8 mouse cellular contexts compared by ENCODE assay signal in the genomic region with DNA sequence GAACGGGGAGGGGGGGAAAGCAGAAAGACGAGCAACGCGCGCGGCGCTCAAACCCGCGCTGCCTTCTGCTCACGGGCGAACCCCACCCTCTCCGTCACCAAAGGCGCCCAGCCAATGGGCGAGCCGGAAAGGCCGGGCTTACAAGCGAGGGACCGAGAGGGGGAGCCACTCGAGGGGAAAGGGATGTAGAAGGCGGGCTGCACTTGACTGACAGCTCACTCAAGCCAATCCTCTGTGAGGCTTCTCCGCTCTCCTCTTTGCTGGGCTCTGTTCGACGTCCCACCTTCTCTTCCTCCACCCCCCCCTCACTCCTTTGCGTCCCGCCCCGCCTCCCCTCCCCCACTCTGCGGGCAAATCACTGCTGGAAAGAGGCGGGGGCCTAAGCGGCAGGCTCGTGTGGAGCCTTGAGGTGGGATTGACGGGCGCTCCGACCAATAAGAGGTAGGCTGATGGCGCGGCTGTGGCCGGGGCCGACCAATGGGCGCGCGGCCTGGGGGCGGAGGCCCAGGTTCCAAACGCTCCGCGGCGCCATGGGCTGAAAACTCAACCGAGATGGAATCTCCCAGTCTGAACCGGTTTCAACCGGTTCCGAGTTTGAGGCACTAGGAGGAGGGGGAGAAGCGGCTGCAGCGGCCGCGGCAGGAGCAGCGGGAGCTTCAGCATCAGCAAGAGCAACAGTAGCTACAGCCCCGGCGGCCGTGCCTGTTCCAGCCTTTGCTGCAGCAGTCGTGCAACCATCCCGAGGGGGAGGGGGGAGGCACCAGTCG. TPM values are rescaled to one million over a fixed set of nuclear protein-coding genes. Genes with fewer than 3 reads are reported as not detected.
DNase-seq lines count a peak whose midpoint lies in the region; ATAC-seq and TF ChIP-seq lines count a peak whose summit lies in the region.

A gene (plus strand): TSS at position 615 of the 767 bp plus-strand sequence.

- peak within 1 kb of the TSS; percentile 84 for H3K4me3 ChIP-seq in gastrocnemius, adult 2 months
- H3K4me3 ChIP-seq in hindbrain, postnatal 0 days (ENCODE audit: low read length), result peak within 1 kb of the TSS; percentile 99
- H3K4me3 ChIP-seq in left cerebral cortex, adult 2 months, result peak within 1 kb of the TSS; percentile 79

- H3K9me3 ChIP-seq in hindbrain, postnatal 0 days (ENCODE audit: low read length), result no peaks in the 10 kb centered on the region

- H3K9ac ChIP-seq in hindbrain, postnatal 0 days (replicated peaks; ENCODE audit: low read length), result peak within 1 kb of the TSS; percentile 100

- H3K4me2 ChIP-seq in hindbrain, postnatal 0 days (ENCODE audit: low read depth, low read length), result peak within 1 kb of the TSS; percentile 84

- under 1% methylated on average over 54 of the region's 60 CpGs for WGBS in hindbrain, postnatal 0 days

- no peaks in the 10 kb centered on the region for H3K27me3 ChIP-seq in hindbrain, postnatal 0 days (ENCODE audit: insufficient read depth, low read length)

- H3K4me1 ChIP-seq in hindbrain, postnatal 0 days (ENCODE audit: insufficient read depth, low read length), result 0 out of 2 replicates have a peak, but pooled peaks cover 6% of the 10 kb centered on the region

- ATAC-seq in common myeloid progenitor, adult 5-6 weeks (replicated peaks; ENCODE audit: low read depth, poor library complexity, severe bottlenecking), result peak; percentile 76
- peak; percentile 98 for ATAC-seq in hindbrain, postnatal 0 days
- peak; percentile 80 for ATAC-seq in megakaryocyte, adult 5-6 weeks (ENCODE audit: poor library complexity, severe bottlenecking)

- H3K27ac ChIP-seq in gastrocnemius, adult 2 months, result peak within 1 kb of the TSS; percentile 97
- H3K27ac ChIP-seq in hindbrain, postnatal 0 days, result peak within 1 kb of the TSS; percentile 100
- peak within 1 kb of the TSS; percentile 94 for H3K27ac ChIP-seq in left cerebral cortex, adult 2 months

- no peaks in the 10 kb centered on the region for H3K36me3 ChIP-seq in hindbrain, postnatal 0 days (ENCODE audit: insufficient read depth, low read length)

- intact Hi-C loops in gastrocnemius, adult 2 months (cut with DNase I), result loop anchor here (5.0 kb wide), 3 partner anchors 103 to 248 kb away; a partner anchor contains a TSS
- intact Hi-C loops in left cerebral cortex, adult 2 months (cut with DNase I), result loop anchor here (1.0 to 5.0 kb wide), 5 partner anchors 108 to 623 kb away; a partner anchor contains a TSS

- TF ChIP-seq CTCF in gastrocnemius, adult 2 months (IDR thresholded peaks at IDR 0.05), result peak; percentile 74
- TF ChIP-seq CTCF in hindbrain, postnatal 0 days (IDR thresholded peaks at IDR 0.05; ENCODE audit: low read depth), result peak; percentile 71
- TF ChIP-seq CTCF in left cerebral cortex, adult 2 months (IDR thresholded peaks at IDR 0.05), result peak; percentile 77

- peak; percentile 100 for DNase-seq in ZHBTc4 (ENCODE audit: low read depth, low spot score)
- peak; percentile 100 for DNase-seq in gastrocnemius, adult 2 months
- peak; percentile 100 for DNase-seq in hindbrain, postnatal 0 days (ENCODE audit: low spot score)
- peak; percentile 100 for DNase-seq in left cerebral cortex, adult 2 months (ENCODE audit: extremely low spot score in 1 of 2, low spot score in 2 of 2)
- peak; percentile 100 for DNase-seq in right cerebral cortex, adult 2 months (ENCODE audit: low spot score in 2 of 2)
- DNase-seq in urinary bladder, postnatal 14 days (ENCODE audit: low spot score), result peak; percentile 100

RNA-seq across cellular contexts. Expression of the gene that starts here (rescaled TPM):
- 250 and 261 TPM in 2 replicates for total RNA-seq in common myeloid progenitor, adult 5-6 weeks (2017)
- total RNA-seq in gastrocnemius, adult 2 months (2021), result 10 to 100 TPM; 22.3 to 28.4 TPM
- total RNA-seq in hindbrain, postnatal 0 days (2014; rRNA removed), result 50.7 and 51.8 TPM in 2 replicates
- 40.8 and 43.7 TPM in 2 replicates for polyA plus RNA-seq in hindbrain, postnatal 0 days (2015; fragmentation: Nextera tagmentation; extraction: Ambion mirVana)
- total RNA-seq in left cerebral cortex, adult 2 months (2021), result 10 to 100 TPM; 62.6 to 66.3 TPM
- 102 and 115 TPM in 2 replicates for total RNA-seq in megakaryocyte, adult 5-6 weeks (2015)
- total RNA-seq in megakaryocyte, adult 5-6 weeks (2017), result 173 and 210 TPM in 2 replicates

Comparison
In these comparisons a context has a peak if more than half of its experiments do, and no peak if none do; other contexts are left out.
1. Peak in every context shown above with its lines: DNase-seq, ATAC-seq, H3K4me3 ChIP-seq and H3K27ac ChIP-seq.